Mouse (Mus musculus): ENCODE results near the gene Jun. TPM values are rescaled to one million over a fixed set of nuclear protein-coding genes. Genes with fewer than 3 reads are reported as not detected.

Jun gene
- polyA plus RNA-seq, 1 experiment, result 157 TPM

- Histone ChIP-seq H3K4me3 (replicated peaks) (no peak overlapping the region), H3K9me3 (peaks cover 22% of the 10 kb centered on the region)
Observed at GRCm38 (mm10) chr4:95093615-95094014, 41.6 kb upstream of the Jun start.

GRCm38 (mm10) chr4:95092516-95092915 is 40.5 kb upstream of the Jun start:
- Histone ChIP-seq H3K27me3 (replicated peaks) (peaks cover 5% of the 10 kb centered on the region), H3K9me3 (peaks cover 23% of the 10 kb centered on the region), H3K4me1 (peaks cover 38% of the 10 kb centered on the region), H3K4me3 (replicated peaks) (no peak overlapping the region), H3K36me3 (replicated peaks; ENCODE audit: low read length) (peaks cover 14% of the 10 kb centered on the region)
- TF ChIP-seq GATA1 (IDR thresholded peaks at IDR 0.05; ENCODE audit: borderline replicate concordance, low read length) (no peak), FLI1 (IDR thresholded peaks at IDR 0.05; ENCODE audit: low read length) (no peak)

More at GRCm38 (mm10) chr4:95093615-95094014, 41.6 kb upstream of the Jun start:
- TF ChIP-seq GATA1 (IDR thresholded peaks at IDR 0.05; ENCODE audit: borderline replicate concordance, low read length) (no peak), FLI1 (IDR thresholded peaks at IDR 0.05; ENCODE audit: low read length) (no peak)
- peaks cover 47% of the 10 kb centered on the region for H3K4me1 ChIP-seq
- H3K27me3 ChIP-seq (replicated peaks), result peaks cover 5% of the 10 kb centered on the region
- H3K36me3 ChIP-seq (replicated peaks; ENCODE audit: low read length), result peaks cover 14% of the 10 kb centered on the region

- Histone ChIP-seq H3K4me1 (peaks cover 37% of the 10 kb centered on the region), H3K4me3 (replicated peaks) (no peak overlapping the region), H3K36me3 (replicated peaks; ENCODE audit: low read length) (peaks cover 14% of the 10 kb centered on the region), H3K9me3 (peaks cover 23% of the 10 kb centered on the region), H3K27me3 (replicated peaks) (peaks cover 5% of the 10 kb centered on the region)
- TF ChIP-seq GATA1 (IDR thresholded peaks at IDR 0.05; ENCODE audit: borderline replicate concordance, low read length), result no peak
- TF ChIP-seq FLI1 (IDR thresholded peaks at IDR 0.05; ENCODE audit: low read length), result no peak
Observed at GRCm38 (mm10) chr4:95091536-95091935, 39.5 kb upstream of the Jun start.

GRCm38 (mm10) chr4:95089968-95090367 is 37.9 kb upstream of the Jun start:
- peaks cover 32% of the 10 kb centered on the region for H3K4me1 ChIP-seq
- TF ChIP-seq FLI1 (IDR thresholded peaks at IDR 0.05; ENCODE audit: low read length) (no peak), GATA1 (IDR thresholded peaks at IDR 0.05; ENCODE audit: borderline replicate concordance, low read length) (no peak)
- H3K27me3 ChIP-seq (replicated peaks), result peaks cover 5% of the 10 kb centered on the region
- no peak overlapping the region for H3K4me3 ChIP-seq (replicated peaks)
- peaks cover 14% of the 10 kb centered on the region for H3K36me3 ChIP-seq (replicated peaks; ENCODE audit: low read length)
- H3K9me3 ChIP-seq, result peaks cover 23% of the 10 kb centered on the region

- H3K36me3 ChIP-seq (replicated peaks; ENCODE audit: low read length), result peaks cover 14% of the 10 kb centered on the region
- TF ChIP-seq FLI1 (IDR thresholded peaks at IDR 0.05; ENCODE audit: low read length) (no peak), GATA1 (IDR thresholded peaks at IDR 0.05; ENCODE audit: borderline replicate concordance, low read length) (no peak)
- peaks cover 5% of the 10 kb centered on the region for H3K27me3 ChIP-seq (replicated peaks)
Observed at GRCm38 (mm10) chr4:95089053-95089452, 37.0 kb upstream of the Jun start.

GRCm38 (mm10) chr4:95083957-95084356 is 31.9 kb upstream of the Jun start:
- Histone ChIP-seq H3K9me3 (peaks cover 11% of the 10 kb centered on the region), H3K27me3 (replicated peaks) (peaks cover 11% of the 10 kb centered on the region), H3K4me1 (peaks cover 31% of the 10 kb centered on the region), H3K36me3 (replicated peaks; ENCODE audit: low read length) (peaks cover 2% of the 10 kb centered on the region), H3K4me3 (replicated peaks) (peak overlapping the region; percentile 15)
- TF ChIP-seq GATA1 (IDR thresholded peaks at IDR 0.05; ENCODE audit: borderline replicate concordance, low read length) (no peak), FLI1 (IDR thresholded peaks at IDR 0.05; ENCODE audit: low read length) (no peak)

More at GRCm38 (mm10) chr4:95089053-95089452, 37.0 kb upstream of the Jun start:
- Histone ChIP-seq H3K4me3 (replicated peaks) (no peak overlapping the region), H3K4me1 (peaks cover 25% of the 10 kb centered on the region), H3K9me3 (peaks cover 25% of the 10 kb centered on the region)

- H3K9me3 ChIP-seq, result peaks cover 6% of the 10 kb centered on the region
- H3K27me3 ChIP-seq (replicated peaks), result peaks cover 15% of the 10 kb centered on the region
- H3K4me1 ChIP-seq, result peaks cover 31% of the 10 kb centered on the region
- TF ChIP-seq GATA1 (IDR thresholded peaks at IDR 0.05; ENCODE audit: borderline replicate concordance, low read length) (no peak), FLI1 (IDR thresholded peaks at IDR 0.05; ENCODE audit: low read length) (no peak)
- no peaks in the 10 kb centered on the region for H3K36me3 ChIP-seq (replicated peaks; ENCODE audit: low read length)
- H3K4me3 ChIP-seq (replicated peaks), result no peak overlapping the region
Observed at GRCm38 (mm10) chr4:95083191-95083729, 31.2 kb upstream of the Jun start.

- H3K9me3 ChIP-seq, result peaks cover 6% of the 10 kb centered on the region
- no peak overlapping the region for H3K4me3 ChIP-seq (replicated peaks)
- peaks cover 31% of the 10 kb centered on the region for H3K4me1 ChIP-seq
- no peak for TF ChIP-seq FLI1 (IDR thresholded peaks at IDR 0.05; ENCODE audit: low read length)
- TF ChIP-seq GATA1 (IDR thresholded peaks at IDR 0.05; ENCODE audit: borderline replicate concordance, low read length), result no peak
- no peaks in the 10 kb centered on the region for H3K36me3 ChIP-seq (replicated peaks; ENCODE audit: low read length)
- peaks cover 21% of the 10 kb centered on the region for H3K27me3 ChIP-seq (replicated peaks)
Observed at GRCm38 (mm10) chr4:95082481-95083088, 30.6 kb upstream of the Jun start.

GRCm38 (mm10) chr4:95081632-95082031 is 29.6 kb upstream of the Jun start:
- peaks cover 6% of the 10 kb centered on the region for H3K9me3 ChIP-seq
- peak overlapping the region; percentile 56 for H3K4me3 ChIP-seq (replicated peaks)
- H3K36me3 ChIP-seq (replicated peaks; ENCODE audit: low read length), result no peaks in the 10 kb centered on the region
- TF ChIP-seq FLI1 (IDR thresholded peaks at IDR 0.05; ENCODE audit: low read length) (no peak), GATA1 (IDR thresholded peaks at IDR 0.05; ENCODE audit: borderline replicate concordance, low read length) (no peak)
- H3K27me3 ChIP-seq (replicated peaks), result peaks cover 26% of the 10 kb centered on the region
- peaks cover 31% of the 10 kb centered on the region for H3K4me1 ChIP-seq

GRCm38 (mm10) chr4:95078625-95079024 is 26.6 kb upstream of the Jun start:
- Histone ChIP-seq H3K36me3 (replicated peaks; ENCODE audit: low read length) (no peaks in the 10 kb centered on the region), H3K9me3 (peaks cover under 1% of the 10 kb centered on the region), H3K27me3 (replicated peaks) (peaks cover 47% of the 10 kb centered on the region), H3K4me3 (replicated peaks) (no peak overlapping the region), H3K4me1 (peaks cover 25% of the 10 kb centered on the region)
- TF ChIP-seq FLI1 (IDR thresholded peaks at IDR 0.05; ENCODE audit: low read length), result no peak
- TF ChIP-seq GATA1 (IDR thresholded peaks at IDR 0.05; ENCODE audit: borderline replicate concordance, low read length), result no peak

All from megakaryocyte, embryonic 14.5 days (primary cell).